Mouse (Mus musculus): Measurements from ENCODE around the gene Ifitm1.

DNA sequence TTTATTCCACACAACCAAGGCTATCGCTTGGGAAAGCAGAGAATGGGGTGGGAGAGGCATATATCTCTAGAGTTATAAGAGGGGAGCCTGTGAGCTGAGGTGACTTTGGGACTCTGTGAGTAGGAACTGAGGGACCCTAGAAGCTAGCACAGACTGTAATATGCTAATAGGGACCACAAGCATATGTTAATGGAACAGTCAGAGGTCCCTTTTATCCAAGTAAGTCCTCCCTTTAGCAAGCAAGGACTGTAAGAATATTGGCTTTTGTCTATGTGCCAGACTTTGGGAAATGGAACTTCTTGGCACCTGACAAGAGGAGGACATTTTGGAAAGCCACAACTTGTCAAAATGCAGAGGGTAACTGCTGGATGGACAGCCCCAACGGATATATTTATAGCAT lies 28.1 kb upstream of the Ifitm1 start:
- TF ChIP-seq EP300 (IDR thresholded peaks at IDR 0.05; ENCODE audit: low read depth in 1 of 2, low read length in 2 of 2) (no peak), TCF12 (IDR thresholded peaks at IDR 0.05; ENCODE audit: low read depth, low read length) (no peak), MAZ (IDR thresholded peaks at IDR 0.05; ENCODE audit: low read depth, low read length) (no peak), MAFK (IDR thresholded peaks at IDR 0.05; ENCODE audit: borderline replicate concordance, low read depth, low read length) (no peak), HCFC1 (IDR thresholded peaks at IDR 0.05; ENCODE audit: low read depth, low read length) (no peak), POLR2A (IDR thresholded peaks at IDR 0.05; ENCODE audit: control insufficient read depth in 1 of 2, insufficient read depth in 1 of 2, low read depth in 1 of 2, low read length in 2 of 2, poor library complexity in 1 of 2) (no peak), CTCF (IDR thresholded peaks at IDR 0.05 in 2 of 3, conservative IDR thresholded peaks at IDR 0.05 in 1 of 3; ENCODE audit: control insufficient read depth in 1 of 3, insufficient read depth in 1 of 3, low read depth in 2 of 3, low read length in 3 of 3, poor library complexity in 1 of 3, severe bottlenecking in 1 of 3) (no peak), TAL1 (IDR thresholded peaks at IDR 0.05; ENCODE audit: low read length) (no peak), CHD1 (IDR thresholded peaks at IDR 0.05; ENCODE audit: low read depth, low read length) (no peak), GABPA (IDR thresholded peaks at IDR 0.05; ENCODE audit: low read depth, low read length) (no peak), SIN3A (IDR thresholded peaks at IDR 0.05; ENCODE audit: low read length) (no peak), RCOR1 (IDR thresholded peaks at IDR 0.05; ENCODE audit: low read depth, low read length) (no peak), UBTF (IDR thresholded peaks at IDR 0.05; ENCODE audit: borderline replicate concordance, insufficient read depth, low read depth, low read length) (no peak)
